Mouse (Mus musculus): ENCODE measurements at regions not wholly inside any gene's neighbourhood (a gene's known extent, or its start where the extent isn't known, plus 50 kb on each side); places are given as distances from the start of the nearest gene placed in this dataset.

GRCm38 (mm10) chr3:34885137-34885536 is 234.9 kb downstream of the Sox2 start:
- no peaks in the 10 kb centered on the region for H3K27me3 ChIP-seq (ENCODE audit: control insufficient read depth, insufficient read depth, low read length)
- no peaks in the 10 kb centered on the region for H3K36me3 ChIP-seq (ENCODE audit: control insufficient read depth, insufficient read depth, low read length)
- 87% methylated on average over 5 of the region's 5 CpGs for WGBS
- no peak overlapping the region for H3K4me3 ChIP-seq (ENCODE audit: low read depth, low read length)
- H3K4me1 ChIP-seq (ENCODE audit: control insufficient read depth, insufficient read depth, low read length): no peaks in the 10 kb centered on the region
- ATAC-seq (ENCODE audit: low FRiP score): no peak
- H3K9me3 ChIP-seq (ENCODE audit: control insufficient read depth, low read length): no peaks in the 10 kb centered on the region
- H3K4me2 ChIP-seq: no peak overlapping the region
- H3K9ac ChIP-seq (ENCODE audit: low read length): no peak overlapping the region
- no peak overlapping the region for H3K27ac ChIP-seq (ENCODE audit: low read depth, low read length)
- DNase-seq (ENCODE audit: low spot score, missing footprints): no peak

GRCm38 (mm10) chr3:34893381-34893780 is 243.2 kb downstream of the Sox2 start:
- Histone ChIP-seq H3K4me1 (ENCODE audit: control insufficient read depth, insufficient read depth, low read length) (no peaks in the 10 kb centered on the region), H3K27me3 (ENCODE audit: control insufficient read depth, insufficient read depth, low read length) (no peaks in the 10 kb centered on the region), H3K4me3 (ENCODE audit: low read depth, low read length) (no peak overlapping the region), H3K36me3 (ENCODE audit: control insufficient read depth, insufficient read depth, low read length) (no peaks in the 10 kb centered on the region), H3K9me3 (ENCODE audit: control insufficient read depth, low read length) (no peaks in the 10 kb centered on the region; the same call in 1 of the 2 replicates), H3K4me2 (no peak overlapping the region), H3K27ac (ENCODE audit: low read depth, low read length) (no peak overlapping the region), H3K9ac (ENCODE audit: low read length) (no peak overlapping the region)
- peak; percentile 69 for DNase-seq (ENCODE audit: low spot score, missing footprints)
- 89% methylated on average over 5 of the region's 5 CpGs for WGBS
- ATAC-seq (ENCODE audit: low FRiP score): no peak

GRCm38 (mm10) chr3:34903106-34903505 is 252.9 kb downstream of the Sox2 start:
- ATAC-seq (ENCODE audit: low FRiP score) (no peak), DNase-seq (ENCODE audit: low spot score, missing footprints) (no peak)
- H3K4me2 ChIP-seq: no peak overlapping the region
- H3K4me3 ChIP-seq (ENCODE audit: low read depth, low read length): no peak overlapping the region
- no peak overlapping the region for H3K9ac ChIP-seq (ENCODE audit: low read length)
- no peaks in the 10 kb centered on the region for H3K4me1 ChIP-seq (ENCODE audit: control insufficient read depth, insufficient read depth, low read length)
- no peak overlapping the region for H3K27ac ChIP-seq (ENCODE audit: low read depth, low read length)
- no peaks in the 10 kb centered on the region for H3K27me3 ChIP-seq (ENCODE audit: control insufficient read depth, insufficient read depth, low read length)
- no peaks in the 10 kb centered on the region for H3K36me3 ChIP-seq (ENCODE audit: control insufficient read depth, insufficient read depth, low read length)
- no peaks in the 10 kb centered on the region for H3K9me3 ChIP-seq (ENCODE audit: control insufficient read depth, low read length)
- WGBS: 86% methylated on average over 8 of the region's 8 CpGs

GRCm38 (mm10) chr3:34908489-34908888 is 258.3 kb downstream of the Sox2 start:
- H3K4me2 ChIP-seq: no peak overlapping the region
- WGBS: 85% methylated on average over 5 of the region's 5 CpGs
- no peak overlapping the region for H3K4me3 ChIP-seq (ENCODE audit: low read depth, low read length)
- H3K4me1 ChIP-seq (ENCODE audit: control insufficient read depth, insufficient read depth, low read length): no peaks in the 10 kb centered on the region
- DNase-seq (ENCODE audit: low spot score, missing footprints) (no peak), ATAC-seq (ENCODE audit: low FRiP score) (no peak)
- no peaks in the 10 kb centered on the region for H3K9me3 ChIP-seq (ENCODE audit: control insufficient read depth, low read length)
- H3K27ac ChIP-seq (ENCODE audit: low read depth, low read length): no peak overlapping the region
- H3K9ac ChIP-seq (ENCODE audit: low read length): no peak overlapping the region
- H3K36me3 ChIP-seq (ENCODE audit: control insufficient read depth, insufficient read depth, low read length): no peaks in the 10 kb centered on the region
- H3K27me3 ChIP-seq (ENCODE audit: control insufficient read depth, insufficient read depth, low read length): no peaks in the 10 kb centered on the region

- Histone ChIP-seq H3K4me2 (no peak overlapping the region), H3K36me3 (ENCODE audit: control insufficient read depth, insufficient read depth, low read length) (no peaks in the 10 kb centered on the region), H3K9ac (ENCODE audit: low read length) (no peak overlapping the region), H3K9me3 (ENCODE audit: control insufficient read depth, low read length) (no peaks in the 10 kb centered on the region), H3K27ac (ENCODE audit: low read depth, low read length) (no peak overlapping the region), H3K4me3 (ENCODE audit: low read depth, low read length) (no peak overlapping the region), H3K4me1 (ENCODE audit: control insufficient read depth, insufficient read depth, low read length) (no peaks in the 10 kb centered on the region), H3K27me3 (ENCODE audit: control insufficient read depth, insufficient read depth, low read length) (no peaks in the 10 kb centered on the region)
- 91% methylated on average over 3 of the region's 3 CpGs for WGBS
- no peak for ATAC-seq (ENCODE audit: low FRiP score)
- no peak for DNase-seq (ENCODE audit: low spot score, missing footprints)
Observed at GRCm38 (mm10) chr3:34909350-34909749, 259.1 kb downstream of the Sox2 start.

- no peak overlapping the region for H3K4me2 ChIP-seq
- H3K4me3 ChIP-seq (ENCODE audit: low read depth, low read length): no peak overlapping the region
- no peaks in the 10 kb centered on the region; the same call in 1 of the 2 replicates for H3K4me1 ChIP-seq (ENCODE audit: control insufficient read depth, insufficient read depth, low read length)
- ATAC-seq (ENCODE audit: low FRiP score) (no peak), DNase-seq (ENCODE audit: low spot score, missing footprints) (no peak)
- no peak overlapping the region for H3K9ac ChIP-seq (ENCODE audit: low read length)
- H3K27ac ChIP-seq (ENCODE audit: low read depth, low read length): no peak overlapping the region
- no peaks in the 10 kb centered on the region for H3K9me3 ChIP-seq (ENCODE audit: control insufficient read depth, low read length)
- WGBS: 71% methylated on average over 6 of the region's 6 CpGs
- no peaks in the 10 kb centered on the region for H3K36me3 ChIP-seq (ENCODE audit: control insufficient read depth, insufficient read depth, low read length)
- H3K27me3 ChIP-seq (ENCODE audit: control insufficient read depth, insufficient read depth, low read length): no peaks in the 10 kb centered on the region
Observed at GRCm38 (mm10) chr3:34918326-34918932, 268.2 kb downstream of the Sox2 start.

GRCm38 (mm10) chr3:34920497-34920896 is 270.3 kb downstream of the Sox2 start:
- Histone ChIP-seq H3K9ac (ENCODE audit: low read length) (no peak overlapping the region), H3K4me2 (no peak overlapping the region), H3K36me3 (ENCODE audit: control insufficient read depth, insufficient read depth, low read length) (no peaks in the 10 kb centered on the region), H3K4me3 (ENCODE audit: low read depth, low read length) (no peak overlapping the region), H3K27ac (ENCODE audit: low read depth, low read length) (no peak overlapping the region), H3K27me3 (ENCODE audit: control insufficient read depth, insufficient read depth, low read length) (no peaks in the 10 kb centered on the region), H3K4me1 (ENCODE audit: control insufficient read depth, insufficient read depth, low read length) (no peaks in the 10 kb centered on the region; the same call in 1 of the 2 replicates), H3K9me3 (ENCODE audit: control insufficient read depth, low read length) (no peaks in the 10 kb centered on the region)
- ATAC-seq (ENCODE audit: low FRiP score) (no peak), DNase-seq (ENCODE audit: low spot score, missing footprints) (no peak)
- WGBS: 75% methylated on average over 5 of the region's 5 CpGs

GRCm38 (mm10) chr3:34949867-34950266 is 299.7 kb downstream of the Sox2 start:
- WGBS: 33% methylated on average over 3 of the region's 3 CpGs
- no peak overlapping the region for H3K4me2 ChIP-seq
- H3K9ac ChIP-seq (ENCODE audit: low read length): no peak overlapping the region
- ATAC-seq (ENCODE audit: low FRiP score) (peak; percentile 88), DNase-seq (ENCODE audit: low spot score, missing footprints) (no peak)
- H3K4me3 ChIP-seq (ENCODE audit: low read depth, low read length): no peak overlapping the region
- no peaks in the 10 kb centered on the region for H3K9me3 ChIP-seq (ENCODE audit: control insufficient read depth, low read length)
- H3K27ac ChIP-seq (ENCODE audit: low read depth, low read length): peak overlapping the region; percentile 37
- H3K27me3 ChIP-seq (ENCODE audit: control insufficient read depth, insufficient read depth, low read length): no peaks in the 10 kb centered on the region
- peaks cover 6% of the 10 kb centered on the region for H3K4me1 ChIP-seq (ENCODE audit: control insufficient read depth, insufficient read depth, low read length)
- no peaks in the 10 kb centered on the region for H3K36me3 ChIP-seq (ENCODE audit: control insufficient read depth, insufficient read depth, low read length)

- no peaks in the 10 kb centered on the region for H3K9me3 ChIP-seq (ENCODE audit: control insufficient read depth, low read length)
- no peak overlapping the region for H3K27ac ChIP-seq (ENCODE audit: low read depth, low read length)
- ATAC-seq (ENCODE audit: low FRiP score): no peak
- no peaks in the 10 kb centered on the region for H3K36me3 ChIP-seq (ENCODE audit: control insufficient read depth, insufficient read depth, low read length)
- no peaks in the 10 kb centered on the region for H3K4me1 ChIP-seq (ENCODE audit: control insufficient read depth, insufficient read depth, low read length)
- DNase-seq (ENCODE audit: low spot score, missing footprints): no peak
- no peak overlapping the region for H3K4me3 ChIP-seq (ENCODE audit: low read depth, low read length)
- H3K9ac ChIP-seq (ENCODE audit: low read length): no peak overlapping the region
- H3K27me3 ChIP-seq (ENCODE audit: control insufficient read depth, insufficient read depth, low read length): no peaks in the 10 kb centered on the region
- H3K4me2 ChIP-seq: no peak overlapping the region
- WGBS: 65% methylated on average over 4 of the region's 4 CpGs
Observed at GRCm38 (mm10) chr3:34956183-34956582, 306.0 kb downstream of the Sox2 start.

Measured in midbrain, embryonic 11.5 days (tissue).